Mouse (Mus musculus): ENCODE data around the gene Padi4.

Padi4 gene

GRCm38 (mm10) chr4:140788264-140788663, 14.2 kb upstream of the Padi4 start:
- no peak for DNase-seq (ENCODE audit: low spot score in 2 of 2)

- DNase-seq (ENCODE audit: low spot score in 2 of 2) = no peak
Observed at GRCm38 (mm10) chr4:140787414-140787813, 13.4 kb upstream of the Padi4 start.

GRCm38 (mm10) chr4:140785217-140785616, 11.2 kb upstream of the Padi4 start:
- DNase-seq (ENCODE audit: low spot score in 2 of 2) = no peak

- no peak for DNase-seq (ENCODE audit: low spot score in 2 of 2)
Observed at GRCm38 (mm10) chr4:140784292-140784945, 10.4 kb upstream of the Padi4 start.

- DNase-seq (ENCODE audit: low spot score in 2 of 2) = no peak
Observed at GRCm38 (mm10) chr4:140782821-140783220, 8.8 kb upstream of the Padi4 start.

GRCm38 (mm10) chr4:140780507-140780906, 6.5 kb upstream of the Padi4 start:
- no peak for DNase-seq (ENCODE audit: low spot score in 2 of 2)

GRCm38 (mm10) chr4:140779803-140780397, 5.9 kb upstream of the Padi4 start:
- DNase-seq (ENCODE audit: low spot score in 2 of 2) = peak in 1 of 2 experiments; percentile 32

GRCm38 (mm10) chr4:140776623-140777022, 2.6 kb upstream of the Padi4 start:
- no peak for DNase-seq (ENCODE audit: low spot score in 2 of 2)

- DNase-seq (ENCODE audit: low spot score in 2 of 2) = no peak
Observed at GRCm38 (mm10) chr4:140775876-140776275, 1.8 kb upstream of the Padi4 start.

GRCm38 (mm10) chr4:140774893-140775292, 857 bp upstream of the Padi4 start:
- no peak for DNase-seq (ENCODE audit: low spot score in 2 of 2)

GRCm38 (mm10) chr4:140771091-140771490, 2.9 kb downstream of the Padi4 start:
- DNase-seq (ENCODE audit: low spot score in 2 of 2) = no peak

GRCm38 (mm10) chr4:140770433-140770832, 3.6 kb downstream of the Padi4 start:
- no peak for DNase-seq (ENCODE audit: low spot score in 2 of 2)

GRCm38 (mm10) chr4:140768973-140769372, 5.1 kb downstream of the Padi4 start:
- DNase-seq (ENCODE audit: low spot score in 2 of 2) = no peak

- DNase-seq (ENCODE audit: low spot score in 2 of 2) = no peak
Observed at GRCm38 (mm10) chr4:140765936-140766335, 8.1 kb downstream of the Padi4 start.

- peak in 1 of 2 experiments; percentile 40 for DNase-seq (ENCODE audit: low spot score in 2 of 2)
Observed at GRCm38 (mm10) chr4:140763158-140763557, 10.9 kb downstream of the Padi4 start.

GRCm38 (mm10) chr4:140761601-140762000, 12.4 kb downstream of the Padi4 start:
- no peak for DNase-seq (ENCODE audit: low spot score in 2 of 2)

- DNase-seq (ENCODE audit: low spot score in 2 of 2) = no peak
Observed at GRCm38 (mm10) chr4:140755811-140756210, 18.2 kb downstream of the Padi4 start.

- no peak for DNase-seq (ENCODE audit: low spot score in 2 of 2)
Observed at GRCm38 (mm10) chr4:140753366-140753765, 20.7 kb downstream of the Padi4 start.

GRCm38 (mm10) chr4:140750328-140750727, 23.7 kb downstream of the Padi4 start:
- peak in 1 of 2 experiments; percentile 7 for DNase-seq (ENCODE audit: low spot score in 2 of 2)

GRCm38 (mm10) chr4:140747978-140748377, 26.1 kb downstream of the Padi4 start:
- DNase-seq (ENCODE audit: low spot score in 2 of 2) = no peak

GRCm38 (mm10) chr4:140744654-140745053, 29.4 kb downstream of the Padi4 start:
- peak in 1 of 2 experiments; percentile 50 for DNase-seq (ENCODE audit: low spot score in 2 of 2)

GRCm38 (mm10) chr4:140743086-140743485, 30.9 kb downstream of the Padi4 start:
- DNase-seq (ENCODE audit: low spot score in 2 of 2) = no peak

GRCm38 (mm10) chr4:140742543-140742942, 31.5 kb downstream of the Padi4 start, which contains the start of gene Padi6:
Gene Padi6, minus strand, starts transcription at chr4:140742643.
- DNase-seq (ENCODE audit: low spot score in 2 of 2) = no peak

Data from cerebellum, postnatal 4 days (tissue).